Mouse (Mus musculus) ES-E14 (cell line): ENCODE measurements at regions not wholly inside any gene's neighbourhood (a gene's known extent, or its start where the extent isn't known, plus 50 kb on each side); places are given as distances from the start of the nearest gene placed in this dataset.
A peak's percentile ranks its signal among the peaks of the same experiment; 100 is the strongest.

Source experiments
- DNase-seq: peaks from one replicate; pipeline ENCODE4 v3.0.0-alpha.2; 2013; ENCODE audit warnings: low read depth, low spot score
- H3K27ac ChIP-seq: 2 replicates; pipeline ENCODE4 v1.5.1; 2012; ENCODE audit warnings: low read depth, mild to moderate bottlenecking, low read length, moderate library complexity, mixed read lengths; ENCODE audit not compliant: poor library complexity, insufficient read depth, severe bottlenecking
- H3K36me3 ChIP-seq: 2 replicates; pipeline ENCODE4 v1.6.1; 2012; ENCODE audit warnings: mild to moderate bottlenecking, low read length, moderate library complexity, mixed read lengths; ENCODE audit not compliant: control insufficient read depth, poor library complexity, insufficient read depth, severe bottlenecking
- H3K4me1 ChIP-seq, 2 experiments: fragments of 150-350 bp in 1 of 2; sonication (generic) in 1 of 2; 2 replicates each; pipeline ENCODE4 v1.6.1; 2012; ENCODE audit warnings: low read length in 2 of 2, mild to moderate bottlenecking in 1 of 2, mixed read lengths in 1 of 2; ENCODE audit not compliant: control insufficient read depth in 2 of 2, insufficient read depth in 2 of 2, poor library complexity in 1 of 2
- H3K4me3 ChIP-seq, 2 experiments: fragments of 150-350 bp in 1 of 2; sonication (generic) in 1 of 2; 2 replicates each; pipeline ENCODE4 v1.5.1; 2012; ENCODE audit warnings: low read length in 2 of 2, low read depth in 1 of 2, mild to moderate bottlenecking in 1 of 2, mixed read lengths in 1 of 2; ENCODE audit not compliant: insufficient read depth in 1 of 2, poor library complexity in 1 of 2, severe bottlenecking in 1 of 2
- H3K9ac ChIP-seq: 2 replicates; pipeline ENCODE4 v1.6.1; 2012; ENCODE audit warnings: low read depth, mild to moderate bottlenecking, low read length, mixed read lengths; ENCODE audit not compliant: poor library complexity, insufficient read depth, severe bottlenecking
- H3K9me3 ChIP-seq: fragments of 150-350 bp; sonication (generic); 2 replicates; pipeline ENCODE4 v1.6.1; 2012; ENCODE audit warnings: low read depth, mild to moderate bottlenecking, low read length; ENCODE audit not compliant: control insufficient read depth, insufficient read depth
- CHD2 ChIP-seq: IDR thresholded peaks from 2 replicates; pipeline ENCODE4 v1.6.1; 2014; ENCODE audit warnings: mild to moderate bottlenecking, low read depth, low read length, inconsistent platforms
- HCFC1 ChIP-seq: IDR thresholded peaks from 2 replicates; pipeline ENCODE4 v1.6.1; 2012; ENCODE audit warnings: low read length, inconsistent platforms, borderline replicate concordance; ENCODE audit not compliant: insufficient read depth
- MAFK ChIP-seq: IDR thresholded peaks from 2 replicates; pipeline ENCODE4 v1.6.1; 2014; ENCODE audit warnings: mild to moderate bottlenecking, low read depth, low read length, inconsistent platforms; ENCODE audit not compliant: insufficient read depth
- ZC3H11A ChIP-seq: IDR thresholded peaks from 2 replicates; pipeline ENCODE4 v1.6.1; 2012; ENCODE audit warnings: low read depth, mild to moderate bottlenecking, inconsistent platforms, low read length, borderline replicate concordance
- ZNF384 ChIP-seq: IDR thresholded peaks from 2 replicates; pipeline ENCODE4 v1.6.1; 2012; ENCODE audit warnings: low read depth, low read length, inconsistent platforms
- in situ Hi-C, 2 experiments: fragments of 600-800 bp; cut with MboI; formaldehyde crosslinking; loops; one replicate each; pipeline ENCODE4 v1.15.1; 2025; ENCODE audit warnings: low sequenced_read_pairs in 2 of 2, inconsistent platforms in 1 of 2; ENCODE audit not compliant: unreplicated experiment in 2 of 2

- H3K4me3 ChIP-seq: no peak overlapping the region
- TF ChIP-seq MAFK (no peak), HCFC1 (no peak), ZC3H11A (no peak), CHD2 (no peak), ZNF384 (no peak)
These were observed 283.4 kb downstream of the Psat1 start for GRCm38 (mm10) chr19:15663659-15664255.

GRCm38 (mm10) chr19:15658611-15659010, 288.5 kb downstream of the Psat1 start:
- TF ChIP-seq MAFK (no peak), ZC3H11A (no peak)
- H3K4me3 ChIP-seq: no peak overlapping the region
- in situ Hi-C loops: no loop called here
- no peaks in the 10 kb centered on the region for H3K36me3 ChIP-seq
- no peak overlapping the region for H3K27ac ChIP-seq
- H3K9ac ChIP-seq: no peak overlapping the region
- no peaks in the 10 kb centered on the region for H3K4me1 ChIP-seq
- H3K9me3 ChIP-seq: no peaks in the 10 kb centered on the region
- DNase-seq: no peak

More at GRCm38 (mm10) chr19:15663659-15664255, 283.4 kb downstream of the Psat1 start:
- no peaks in the 10 kb centered on the region for H3K9me3 ChIP-seq
- no peak overlapping the region for H3K27ac ChIP-seq
- H3K9ac ChIP-seq: no peak overlapping the region
- H3K4me1 ChIP-seq: no peaks in the 10 kb centered on the region
- no peaks in the 10 kb centered on the region for H3K36me3 ChIP-seq
- no peak for DNase-seq
- in situ Hi-C loops: no loop called here

GRCm38 (mm10) chr19:15657846-15658245, 289.3 kb downstream of the Psat1 start:
- no peak for TF ChIP-seq CHD2
- TF ChIP-seq ZC3H11A: no peak
- TF ChIP-seq HCFC1: no peak
- TF ChIP-seq MAFK: no peak
- no peak for TF ChIP-seq ZNF384
- Histone ChIP-seq H3K4me3 (no peak overlapping the region), H3K4me1 (no peaks in the 10 kb centered on the region), H3K36me3 (no peaks in the 10 kb centered on the region), H3K9me3 (no peaks in the 10 kb centered on the region), H3K9ac (no peak overlapping the region), H3K27ac (no peak overlapping the region)
- no peak for DNase-seq
- in situ Hi-C loops: no loop called here

- no peaks in the 10 kb centered on the region for H3K4me1 ChIP-seq
- no peaks in the 10 kb centered on the region for H3K36me3 ChIP-seq
- in situ Hi-C loops: no loop called here
- H3K9me3 ChIP-seq: no peaks in the 10 kb centered on the region
- no peak overlapping the region for H3K9ac ChIP-seq
- no peak overlapping the region for H3K27ac ChIP-seq
- DNase-seq: peak; percentile 50
- TF ChIP-seq ZC3H11A: peak; percentile 46; the same call in 1 of the 2 replicates
- no peak for TF ChIP-seq CHD2
- H3K4me3 ChIP-seq: no peak overlapping the region
These were observed 297.8 kb downstream of the Psat1 start for GRCm38 (mm10) chr19:15649368-15649767.

GRCm38 (mm10) chr19:15647313-15647712, 299.8 kb downstream of the Psat1 start:
- Histone ChIP-seq H3K4me3 (no peak overlapping the region), H3K9ac (no peak overlapping the region), H3K4me1 (no peaks in the 10 kb centered on the region), H3K9me3 (no peaks in the 10 kb centered on the region), H3K36me3 (no peaks in the 10 kb centered on the region), H3K27ac (no peak overlapping the region)
- in situ Hi-C loops: no loop called here
- TF ChIP-seq ZNF384 (no peak), MAFK (no peak), ZC3H11A (no peak), HCFC1 (no peak), CHD2 (no peak)
- no peak for DNase-seq
